Mouse (Mus musculus) CH12.LX (cell line): ENCODE results near the gene Dact3.

Experiments used
- CTCF ChIP-seq, 2 experiments: IDR thresholded peaks in 1 of 2; conservative IDR thresholded peaks in 1 of 2; 2 replicates each; pipeline ENCODE4 v1.5.1; 2011 to 2012; ENCODE audit warnings: low read depth in 2 of 2, low read length in 2 of 2, improper control_type of control experiment in 1 of 2, inconsistent platforms in 1 of 2, mild to moderate bottlenecking in 1 of 2, moderate library complexity in 1 of 2
- EP300 ChIP-seq: IDR thresholded peaks from 2 replicates; pipeline ENCODE4 v1.6.1; 2011; ENCODE audit warnings: low read length, improper control_type of control experiment
- JUN ChIP-seq: IDR thresholded peaks from 2 replicates; pipeline ENCODE4 v1.6.1; 2011; ENCODE audit warnings: low read depth, mild to moderate bottlenecking, low read length, improper control_type of control experiment, moderate library complexity; ENCODE audit not compliant: insufficient read depth
- POLR2A ChIP-seq: IDR thresholded peaks from 2 replicates; pipeline ENCODE4 v1.6.1; 2011; ENCODE audit warnings: low read depth, mild to moderate bottlenecking, improper control_type of control experiment, low read length
- RAD21 ChIP-seq: IDR thresholded peaks from 2 replicates; pipeline ENCODE4 v1.6.1; 2011; ENCODE audit warnings: low read depth, mild to moderate bottlenecking, low read length, improper control_type of control experiment, moderate library complexity
- SIN3A ChIP-seq: IDR thresholded peaks from 2 replicates; pipeline ENCODE4 v1.6.1; 2012; ENCODE audit warnings: low read length, improper control_type of control experiment, inconsistent platforms
- TCF12 ChIP-seq: IDR thresholded peaks from 2 replicates; pipeline ENCODE4 v1.6.1; 2014; ENCODE audit warnings: low read depth, mild to moderate bottlenecking, inconsistent platforms, low read length, improper control_type of control experiment

DNA sequence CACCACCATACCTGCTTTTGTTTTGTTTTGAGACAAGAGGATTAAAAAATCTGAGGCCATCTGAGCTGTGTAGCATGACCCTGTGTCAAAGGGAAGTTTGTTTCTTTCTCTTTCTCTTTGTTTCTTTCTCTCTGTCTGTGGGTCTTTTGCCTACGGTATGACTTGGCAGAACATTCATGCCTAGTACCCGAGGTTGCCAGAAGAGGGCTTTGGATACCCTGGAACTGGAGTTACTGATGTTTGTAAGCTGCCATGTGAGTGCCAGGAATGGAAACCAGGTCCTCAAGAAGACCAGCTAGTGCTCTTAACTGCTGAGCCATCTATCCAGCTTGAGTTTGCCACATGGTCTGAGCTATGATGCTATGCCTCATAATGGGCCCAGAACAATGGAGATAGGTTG is 53.2 kb downstream of the Dact3 start:
- TF ChIP-seq TCF12 (no peak), SIN3A (no peak), RAD21 (no peak), CTCF (conservative IDR thresholded peaks at IDR 0.05 in 1 of 2, IDR thresholded peaks at IDR 0.05 in 1 of 2; ENCODE audit: low read depth in 2 of 2, low read length in 2 of 2) (peak in 1 of 2 experiments; percentile 17; a peak in 1 of 4 replicates), EP300 (no peak), POLR2A (no peak), JUN (no peak)
